Mouse (Mus musculus) liver, embryonic 13.5 days (tissue): ENCODE data around the gene Cd274. TPM values are rescaled to one million over a fixed set of nuclear protein-coding genes. Genes with fewer than 3 reads are reported as not detected.

Experiments
- ATAC-seq: fragments of 200-750 bp; cut with Nextera tagmentation; 2 replicates; pipeline ENCODE4 v1.8.0; 2017; ENCODE audit warnings: low read depth, mild to moderate bottlenecking, moderate number of reproducible peaks, moderate library complexity
- DNase-seq: peaks from one replicate; pipeline ENCODE4 v3.0.0; 2022
- H3K27ac ChIP-seq: fragments of 300-500 bp; sonication (generic); 2 replicates; pipeline ENCODE4 v1.5.1; 2015; ENCODE audit warnings: moderate library complexity, mild to moderate bottlenecking, inconsistent platforms
- H3K27me3 ChIP-seq: fragments of 300-500 bp; sonication (generic); 2 replicates; pipeline ENCODE4 v1.6.1; 2015; ENCODE audit warnings: mild to moderate bottlenecking, inconsistent platforms
- H3K36me3 ChIP-seq: fragments of 300-500 bp; sonication (generic); 2 replicates; pipeline ENCODE4 v1.6.1; 2015; ENCODE audit warnings: mild to moderate bottlenecking, inconsistent platforms
- H3K4me1 ChIP-seq: fragments of 300-500 bp; sonication (generic); replicated peaks from 2 replicates; pipeline ENCODE4 v1.6.1; 2015; ENCODE audit warnings: inconsistent platforms
- H3K4me2 ChIP-seq: fragments of 300-500 bp; sonication (generic); 2 replicates; pipeline ENCODE4 v1.6.1; 2015; ENCODE audit warnings: inconsistent platforms, mild to moderate bottlenecking, moderate library complexity
- H3K4me3 ChIP-seq: fragments of 300-500 bp; sonication (generic); replicated peaks from 2 replicates; pipeline ENCODE4 v1.5.1; 2015; ENCODE audit warnings: mild to moderate bottlenecking, inconsistent platforms
- H3K9ac ChIP-seq: fragments of 300-500 bp; sonication (generic); 2 replicates; pipeline ENCODE4 v1.6.1; 2015; ENCODE audit warnings: mild to moderate bottlenecking, inconsistent platforms
- H3K9me3 ChIP-seq: fragments of 300-500 bp; sonication (generic); replicated peaks from 2 replicates; pipeline ENCODE4 v1.6.1; 2016; ENCODE audit warnings: inconsistent platforms
- WGBS: fragments of 180-500 bp; shearing (Covaris S2); methylation state at CpG from one replicate; pipeline ENCODE4 v1.1.7; 2015; ENCODE audit not compliant: insufficient replicate concordance; 5-methylcytosine and 5-hydroxymethylcytosine counted together
- polyA plus RNA-seq: library from polyadenylated mRNA; unstranded; fragments of >200 nt; fragmentation: Nextera tagmentation; extraction: Ambion mirVana; gene quantifications from 2 replicates; pipeline ENCODE4 v1.2.1, GENCODE M21; 2015

The Cd274 gene
- polyA plus RNA-seq, 1 experiment from 2014 or later, result 0.16 TPM

- WGBS, result 64% methylated on average over 3 of the region's 3 CpGs
- Histone ChIP-seq H3K4me1 (peaks cover 16% of the 10 kb centered on the region), H3K9ac (no peak overlapping the region), H3K36me3 (no peaks in the 10 kb centered on the region), H3K27ac (no peak overlapping the region), H3K4me2 (no peak overlapping the region), H3K9me3 (no peaks in the 10 kb centered on the region), H3K4me3 (no peak overlapping the region), H3K27me3 (no peaks in the 10 kb centered on the region)
- no peak for DNase-seq
- no peak for ATAC-seq
Measured at GRCm38 (mm10) chr19:29376382-29376781, 9.1 kb downstream of the Cd274 start.

DNA sequence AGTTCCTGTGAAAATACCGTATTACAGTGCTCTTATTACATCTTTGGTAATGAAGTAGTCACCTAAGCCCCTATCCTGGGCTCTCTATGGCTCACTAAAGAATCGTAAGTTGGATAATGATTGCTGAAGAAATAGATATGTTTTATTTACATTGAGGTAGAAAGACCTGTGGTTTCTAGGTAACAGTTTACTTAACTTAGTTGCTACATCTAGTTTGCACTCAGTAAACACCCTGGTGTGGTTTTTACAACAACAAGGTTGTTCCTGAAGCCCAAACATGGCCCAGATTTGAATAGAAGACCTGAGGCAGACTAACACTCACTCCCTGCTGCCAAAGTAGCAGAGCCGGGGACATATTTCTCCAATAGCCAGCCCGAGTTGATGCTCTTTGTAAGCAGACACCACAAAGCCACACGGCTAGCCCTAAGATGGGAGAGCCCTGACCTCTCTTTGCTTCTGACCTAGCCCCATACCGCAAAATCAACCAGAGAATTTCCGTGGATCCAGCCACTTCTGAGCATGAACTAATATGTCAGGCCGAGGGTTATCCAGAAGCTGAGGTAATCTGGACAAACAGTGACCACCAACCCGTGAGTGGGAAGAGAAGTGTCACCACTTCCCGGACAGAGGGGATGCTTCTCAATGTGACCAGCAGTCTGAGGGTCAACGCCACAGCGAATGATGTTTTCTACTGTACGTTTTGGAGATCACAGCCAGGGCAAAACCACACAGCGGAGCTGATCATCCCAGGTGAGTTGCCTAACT lies 12.8 kb downstream of the Cd274 start:
- H3K4me1 ChIP-seq, result peaks cover 5% of the 10 kb centered on the region
- H3K36me3 ChIP-seq, result no peaks in the 10 kb centered on the region
- DNase-seq, result no peak
- H3K9me3 ChIP-seq, result no peaks in the 10 kb centered on the region
- no peaks in the 10 kb centered on the region for H3K27me3 ChIP-seq
- H3K27ac ChIP-seq, result no peak overlapping the region
- H3K9ac ChIP-seq, result no peak overlapping the region
- H3K4me3 ChIP-seq, result no peak overlapping the region
- 68% methylated on average over 14 of the region's 14 CpGs for WGBS
- no peak overlapping the region for H3K4me2 ChIP-seq
- no peak for ATAC-seq

DNA sequence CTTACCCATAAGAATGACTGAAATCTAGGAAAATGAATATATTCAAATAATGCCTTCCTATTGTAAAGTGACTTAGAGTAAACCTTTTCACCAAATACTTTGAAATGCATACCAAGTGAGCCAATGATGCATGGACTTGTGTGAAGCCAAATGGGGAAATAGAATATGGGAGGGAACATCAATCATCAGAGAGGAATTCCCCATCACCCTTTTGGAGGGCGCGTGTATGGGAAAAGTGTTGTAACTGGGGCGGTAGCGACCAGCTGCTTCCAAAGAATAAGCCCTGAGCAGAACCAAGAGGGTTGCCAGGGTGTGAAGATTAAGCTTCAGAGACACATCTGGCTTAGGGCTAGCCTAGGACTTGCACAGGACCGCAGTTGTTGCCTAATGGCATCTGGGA lies 16.1 kb downstream of the Cd274 start:
- no peak overlapping the region for H3K27ac ChIP-seq
- H3K4me3 ChIP-seq, result no peak overlapping the region
- H3K27me3 ChIP-seq, result no peaks in the 10 kb centered on the region
- ATAC-seq (no peak), DNase-seq (no peak)
- 0 out of 2 replicates have a peak, but pooled peaks cover 6% of the 10 kb centered on the region for H3K36me3 ChIP-seq
- 75% methylated on average over 5 of the region's 5 CpGs for WGBS
- H3K9ac ChIP-seq, result no peak overlapping the region
- peaks cover 6% of the 10 kb centered on the region for H3K4me1 ChIP-seq
- H3K9me3 ChIP-seq, result no peaks in the 10 kb centered on the region
- no peak overlapping the region for H3K4me2 ChIP-seq

GRCm38 (mm10) chr19:29384412-29384811 lies 17.2 kb downstream of the Cd274 start:
- H3K9ac ChIP-seq, result no peak overlapping the region
- H3K4me2 ChIP-seq, result no peak overlapping the region
- 76% methylated on average over 9 of the region's 9 CpGs for WGBS
- no peak for ATAC-seq
- no peaks in the 10 kb centered on the region for H3K27me3 ChIP-seq
- H3K4me1 ChIP-seq, result peaks cover 6% of the 10 kb centered on the region
- H3K27ac ChIP-seq, result no peak overlapping the region
- no peak for DNase-seq
- no peak overlapping the region for H3K4me3 ChIP-seq
- 0 out of 2 replicates have a peak, but pooled peaks cover 6% of the 10 kb centered on the region for H3K36me3 ChIP-seq
- H3K9me3 ChIP-seq, result no peaks in the 10 kb centered on the region

GRCm38 (mm10) chr19:29384994-29385393 lies 17.7 kb downstream of the Cd274 start:
- Histone ChIP-seq H3K4me3 (no peak overlapping the region), H3K4me1 (peaks cover 5% of the 10 kb centered on the region), H3K27ac (no peak overlapping the region), H3K27me3 (no peaks in the 10 kb centered on the region), H3K9ac (no peak overlapping the region), H3K4me2 (no peak overlapping the region), H3K9me3 (no peaks in the 10 kb centered on the region), H3K36me3 (0 out of 2 replicates have a peak, but pooled peaks cover 6% of the 10 kb centered on the region)
- no peak for DNase-seq
- ATAC-seq, result no peak
- 35% methylated on average over 6 of the region's 6 CpGs for WGBS

DNA sequence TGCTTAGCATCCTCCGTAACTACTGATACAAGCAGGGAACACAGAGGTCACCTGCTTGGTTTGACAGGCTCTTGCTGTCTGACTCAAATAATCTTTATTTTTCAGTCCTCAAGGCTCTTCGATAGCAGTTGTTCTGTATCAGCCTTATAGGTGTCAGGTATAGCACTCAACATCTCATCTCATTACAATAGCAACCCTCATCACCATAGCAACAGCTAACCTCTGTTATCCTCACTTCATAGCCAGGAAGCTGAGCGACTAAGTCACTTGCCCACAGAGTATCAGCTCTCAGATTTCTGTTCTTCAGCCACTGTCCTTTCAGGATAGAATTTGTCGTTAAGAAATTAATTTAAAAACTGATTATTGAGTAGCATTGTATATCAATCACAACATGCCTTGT lies 18.6 kb downstream of the Cd274 start:
- WGBS, result 82% methylated on average over 4 of the region's 4 CpGs
- Histone ChIP-seq H3K4me3 (no peak overlapping the region), H3K9ac (no peak overlapping the region), H3K27ac (no peak overlapping the region), H3K4me1 (0 out of 2 replicates have a peak, but pooled peaks cover 7% of the 10 kb centered on the region), H3K4me2 (no peak overlapping the region), H3K36me3 (0 out of 2 replicates have a peak, but pooled peaks cover 6% of the 10 kb centered on the region), H3K9me3 (no peaks in the 10 kb centered on the region), H3K27me3 (no peaks in the 10 kb centered on the region)
- no peak for ATAC-seq
- no peak for DNase-seq

DNA sequence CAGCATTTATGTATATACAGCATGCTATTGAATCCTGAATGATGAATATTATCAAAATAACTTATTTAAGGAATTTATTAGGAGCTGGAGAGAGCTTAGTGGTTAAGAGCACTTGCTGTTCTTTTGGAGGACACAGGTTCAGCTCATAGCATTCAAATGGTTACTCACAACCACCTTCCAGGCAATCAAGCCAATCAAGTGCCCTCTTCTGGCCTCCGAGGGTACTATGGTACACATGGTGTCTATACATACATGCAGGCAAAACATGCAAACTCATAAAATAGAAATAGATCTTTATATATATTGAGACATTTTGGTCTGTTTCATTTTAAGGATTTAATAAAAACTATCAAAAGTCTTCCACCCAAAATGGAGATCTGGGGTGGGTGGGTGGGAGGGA lies 21.6 kb downstream of the Cd274 start:
- ATAC-seq, result no peak
- Histone ChIP-seq H3K4me2 (no peak overlapping the region), H3K36me3 (0 out of 2 replicates have a peak, but pooled peaks cover 6% of the 10 kb centered on the region), H3K27me3 (no peaks in the 10 kb centered on the region), H3K9ac (no peak overlapping the region), H3K27ac (no peak overlapping the region), H3K4me1 (0 out of 2 replicates have a peak, but pooled peaks cover 7% of the 10 kb centered on the region), H3K4me3 (no peak overlapping the region), H3K9me3 (no peaks in the 10 kb centered on the region)
- WGBS, result 74% methylated on average over 1 of the region's 1 CpGs
- no peak for DNase-seq

- Histone ChIP-seq H3K4me1 (0 out of 2 replicates have a peak, but pooled peaks cover 4% of the 10 kb centered on the region), H3K27me3 (no peaks in the 10 kb centered on the region), H3K4me3 (no peak overlapping the region), H3K4me2 (no peak overlapping the region), H3K9me3 (no peaks in the 10 kb centered on the region), H3K9ac (no peak overlapping the region), H3K36me3 (0 out of 2 replicates have a peak, but pooled peaks cover 4% of the 10 kb centered on the region), H3K27ac (no peak overlapping the region)
- no peak for ATAC-seq
- WGBS, result 60% methylated on average over 5 of the region's 5 CpGs
- DNase-seq, result no peak
Measured at GRCm38 (mm10) chr19:29390483-29390882, 23.2 kb downstream of the Cd274 start.

DNA sequence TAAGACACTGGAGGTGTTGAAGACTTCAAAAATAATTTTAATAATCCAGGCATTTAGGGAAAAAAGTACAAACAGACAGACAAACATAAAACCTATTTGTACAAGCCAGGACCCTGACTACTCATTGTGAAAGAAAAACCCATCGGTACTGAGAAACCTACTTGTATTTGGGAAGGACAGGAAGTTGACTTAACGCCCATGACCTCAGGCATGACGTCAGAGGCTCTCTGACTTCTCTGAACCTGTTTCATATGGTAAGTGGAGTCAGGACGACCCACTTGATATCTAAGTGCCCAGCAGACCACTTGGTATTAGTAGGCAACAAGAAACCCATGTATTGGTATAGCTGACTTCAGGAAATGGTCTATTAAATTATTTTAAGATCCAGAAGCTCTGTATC lies 24.0 kb downstream of the Cd274 start:
- 42% methylated on average over 4 of the region's 4 CpGs for WGBS
- ATAC-seq, result no peak

GRCm38 (mm10) chr19:29393333-29393732 lies 26.1 kb downstream of the Cd274 start:
- Histone ChIP-seq H3K4me3 (no peak overlapping the region), H3K27ac (no peak overlapping the region), H3K4me2 (no peak overlapping the region), H3K9ac (no peak overlapping the region), H3K9me3 (no peaks in the 10 kb centered on the region), H3K4me1 (0 out of 2 replicates have a peak, but pooled peaks cover 4% of the 10 kb centered on the region), H3K36me3 (0 out of 2 replicates have a peak, but pooled peaks cover under 1% of the 10 kb centered on the region), H3K27me3 (no peaks in the 10 kb centered on the region)
- DNase-seq, result no peak
- ATAC-seq, result no peak
- WGBS, result 76% methylated on average over 9 of the region's 9 CpGs

More for the DNA sequence above, 24.0 kb downstream of the Cd274 start:
- Histone ChIP-seq H3K27me3 (no peaks in the 10 kb centered on the region), H3K4me2 (no peak overlapping the region), H3K9me3 (no peaks in the 10 kb centered on the region), H3K4me3 (no peak overlapping the region), H3K27ac (no peak overlapping the region), H3K9ac (no peak overlapping the region), H3K4me1 (0 out of 2 replicates have a peak, but pooled peaks cover 4% of the 10 kb centered on the region), H3K36me3 (0 out of 2 replicates have a peak, but pooled peaks cover 4% of the 10 kb centered on the region)
- no peak for DNase-seq

GRCm38 (mm10) chr19:29394721-29395120 lies 27.5 kb downstream of the Cd274 start:
- WGBS, result 76% methylated on average over 2 of the region's 2 CpGs
- no peak for ATAC-seq
- no peak overlapping the region for H3K27ac ChIP-seq
- peaks cover 5% of the 10 kb centered on the region; the same call in 1 of the 2 replicates for H3K4me1 ChIP-seq
- no peaks in the 10 kb centered on the region for H3K9me3 ChIP-seq
- DNase-seq, result no peak
- H3K4me3 ChIP-seq, result no peak overlapping the region
- no peak overlapping the region for H3K4me2 ChIP-seq
- no peaks in the 10 kb centered on the region for H3K27me3 ChIP-seq
- no peak overlapping the region for H3K9ac ChIP-seq
- no peaks in the 10 kb centered on the region for H3K36me3 ChIP-seq

DNA sequence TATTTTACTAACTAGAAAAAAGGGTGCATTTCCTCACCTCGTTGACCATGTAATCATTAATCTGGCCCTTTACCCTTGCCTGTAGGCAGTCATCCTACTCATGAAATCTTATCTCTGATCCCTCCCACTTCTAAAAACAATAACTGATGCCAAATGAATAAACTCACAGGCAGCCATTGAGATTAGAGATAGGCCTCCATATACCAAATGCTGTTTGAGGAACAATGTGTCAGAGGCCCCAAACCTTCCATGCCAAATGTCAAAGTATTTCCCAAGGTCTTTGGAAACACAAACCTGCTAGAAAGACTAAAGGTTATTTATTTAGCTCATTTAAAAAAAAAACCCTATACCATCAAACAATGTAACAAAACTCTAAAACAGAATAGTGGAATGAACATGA lies 29.1 kb downstream of the Cd274 start:
- ATAC-seq (no peak), DNase-seq (no peak)
- Histone ChIP-seq H3K4me1 (peaks cover 12% of the 10 kb centered on the region), H3K27ac (no peak overlapping the region), H3K9ac (no peak overlapping the region), H3K36me3 (no peaks in the 10 kb centered on the region), H3K9me3 (no peaks in the 10 kb centered on the region), H3K27me3 (no peaks in the 10 kb centered on the region), H3K4me2 (no peak overlapping the region), H3K4me3 (no peak overlapping the region)
- 36% methylated on average over 1 of the region's 1 CpGs for WGBS
